Mouse (Mus musculus): Measurements from ENCODE around the gene Bcl2l14.

Gene Bcl2l14

DNA sequence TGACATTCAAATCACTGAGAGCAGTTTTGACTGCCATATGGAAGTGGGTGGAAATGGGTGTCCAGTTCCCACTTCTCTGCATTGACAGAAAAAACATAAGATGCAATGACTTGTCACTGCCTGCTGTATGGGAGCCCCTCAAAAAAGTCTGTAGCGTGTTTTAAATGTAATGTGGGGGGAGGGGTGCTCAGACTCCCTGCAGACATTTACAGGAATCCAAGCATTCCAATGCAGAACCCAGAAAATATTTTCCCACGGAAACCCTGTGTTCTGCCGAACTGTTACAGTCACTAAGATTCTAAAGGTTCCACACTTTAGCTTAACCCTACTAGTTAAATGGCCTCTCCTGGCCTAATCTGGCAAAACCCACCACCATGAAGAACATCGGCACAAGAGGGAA lies at the start of gene Bcl2l14:
Gene Bcl2l14 (plus strand): TSS at position 301 of the 400 bp plus-strand sequence.
- DNase-seq (ENCODE audit: low spot score): no peak

DNA sequence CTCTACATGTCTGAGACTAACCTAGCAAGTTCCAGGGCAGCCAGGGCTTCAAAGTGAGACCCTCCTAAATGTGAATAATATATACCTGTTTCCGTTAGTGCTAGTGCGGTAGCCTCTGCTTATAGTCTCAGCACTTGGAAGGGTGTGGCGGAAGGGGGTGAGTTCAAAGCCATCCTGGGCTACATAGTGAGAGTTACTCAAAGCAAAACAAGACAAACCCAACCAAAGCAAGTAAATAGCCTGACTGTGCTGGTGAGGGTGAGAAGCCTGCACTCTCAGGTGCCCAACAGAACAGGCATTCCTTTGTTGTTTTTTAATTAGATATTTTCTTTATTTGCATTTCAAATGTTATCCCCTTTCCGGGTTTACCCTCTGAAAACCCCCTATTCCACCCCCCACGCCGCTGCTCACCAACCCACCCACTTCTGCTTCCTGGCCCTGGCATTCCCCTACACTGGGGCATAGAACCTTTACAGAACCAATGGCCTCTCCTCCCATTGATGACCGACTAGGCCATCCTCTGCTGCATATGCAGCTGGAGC lies 47.5 kb upstream of the Bcl2l14 start:
- DNase-seq (ENCODE audit: low spot score): no peak

DNA sequence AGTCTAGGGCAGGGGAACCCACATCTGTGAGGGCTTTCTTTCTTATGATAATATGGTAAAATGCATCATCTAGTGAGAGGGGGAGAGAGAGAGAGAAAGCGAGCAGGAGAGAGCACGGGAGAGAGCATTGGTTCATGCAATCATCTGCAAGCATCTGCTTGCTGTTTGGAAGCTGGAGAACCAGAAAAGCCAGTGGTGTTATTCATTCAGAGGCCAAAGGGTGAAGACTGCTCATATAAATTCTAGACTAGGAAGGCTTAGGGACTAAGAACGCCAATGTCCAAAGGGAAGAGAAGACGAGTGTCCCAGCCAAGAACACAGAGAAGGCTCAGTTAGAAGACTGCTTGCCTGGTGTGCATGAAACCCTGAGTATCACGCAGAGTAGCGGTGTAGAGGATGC lies 43.2 kb upstream of the Bcl2l14 start:
- DNase-seq (ENCODE audit: low spot score): no peak

DNA sequence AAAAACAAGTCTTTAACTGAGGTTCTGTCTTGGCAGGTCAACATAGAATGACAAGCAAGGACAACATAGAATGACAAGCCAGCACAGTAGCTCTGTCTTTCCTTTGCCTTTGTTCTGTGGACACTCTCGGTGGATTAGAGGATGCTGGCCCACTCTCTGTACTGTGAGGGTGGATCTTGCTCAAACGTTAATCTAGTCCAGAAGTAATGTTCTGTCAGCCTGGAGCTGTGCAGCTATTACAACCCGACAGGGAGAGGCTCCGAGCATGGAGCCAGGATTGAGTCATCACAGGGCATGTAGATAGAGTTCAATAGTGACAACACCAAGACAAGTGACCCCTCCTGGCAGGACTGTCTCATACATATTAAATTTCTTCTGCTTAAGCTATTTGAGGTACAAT lies 42.4 kb upstream of the Bcl2l14 start:
- DNase-seq (ENCODE audit: low spot score): no peak

DNA sequence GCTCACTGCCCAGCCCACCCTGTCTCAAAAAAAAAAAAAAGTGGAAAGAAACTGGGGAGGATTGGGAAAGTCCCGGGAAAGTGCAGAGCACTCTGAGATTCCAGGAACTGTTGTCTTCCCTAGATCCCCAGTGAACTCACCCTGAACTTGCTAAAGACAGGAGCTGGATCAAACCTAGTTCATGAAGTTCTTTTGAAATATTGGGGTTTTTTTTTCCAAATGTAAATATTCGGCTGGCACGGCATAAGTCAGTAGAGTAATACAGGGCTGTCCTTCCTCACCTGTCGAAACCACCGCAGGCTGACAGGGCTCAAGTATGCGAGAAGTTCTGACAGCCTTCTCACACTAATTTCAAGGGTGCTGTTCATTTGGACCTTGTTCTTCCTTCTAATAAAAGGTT lies 38.5 kb upstream of the Bcl2l14 start:
- no peak for DNase-seq (ENCODE audit: low spot score)

DNA sequence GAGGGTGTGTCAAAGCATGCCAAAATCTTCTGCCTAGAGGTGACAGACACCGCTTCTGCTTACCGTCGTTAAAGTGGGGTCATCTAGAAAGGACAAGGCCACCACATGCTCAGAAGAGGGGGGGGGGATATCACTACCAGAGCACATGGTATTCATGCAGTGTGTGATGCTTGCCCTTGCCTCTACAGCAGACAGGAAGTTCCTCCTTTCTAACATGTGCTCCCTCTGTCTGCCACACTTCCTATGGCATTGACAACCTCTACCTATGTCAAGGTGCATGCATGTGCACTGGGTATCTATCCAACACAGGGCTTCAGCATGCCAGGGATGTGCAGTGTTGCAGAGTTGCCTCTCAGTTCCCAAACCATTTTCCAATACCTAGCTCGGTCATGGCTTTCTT lies 36.0 kb upstream of the Bcl2l14 start:
- no peak for DNase-seq (ENCODE audit: low spot score)

DNA sequence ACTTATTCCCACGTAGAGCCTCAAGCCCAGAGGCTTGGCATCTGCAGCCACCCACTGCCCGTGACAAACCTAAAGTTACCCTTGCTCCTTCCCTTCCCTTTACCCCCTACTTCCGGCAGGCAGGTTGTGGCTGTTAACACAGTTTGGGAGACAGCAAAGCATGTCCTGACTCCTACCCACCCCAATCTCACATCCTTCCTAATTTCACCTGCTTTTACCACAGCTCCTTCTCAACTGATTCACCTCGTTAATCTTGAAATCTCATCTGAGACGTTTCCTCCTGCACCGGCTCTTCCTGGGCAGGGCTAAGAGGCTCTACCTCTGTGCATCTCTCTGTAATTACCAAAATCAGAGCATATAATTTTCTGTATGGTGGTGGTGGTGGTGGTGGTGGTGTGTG lies 31.5 kb upstream of the Bcl2l14 start:
- DNase-seq (ENCODE audit: low spot score): no peak

DNA sequence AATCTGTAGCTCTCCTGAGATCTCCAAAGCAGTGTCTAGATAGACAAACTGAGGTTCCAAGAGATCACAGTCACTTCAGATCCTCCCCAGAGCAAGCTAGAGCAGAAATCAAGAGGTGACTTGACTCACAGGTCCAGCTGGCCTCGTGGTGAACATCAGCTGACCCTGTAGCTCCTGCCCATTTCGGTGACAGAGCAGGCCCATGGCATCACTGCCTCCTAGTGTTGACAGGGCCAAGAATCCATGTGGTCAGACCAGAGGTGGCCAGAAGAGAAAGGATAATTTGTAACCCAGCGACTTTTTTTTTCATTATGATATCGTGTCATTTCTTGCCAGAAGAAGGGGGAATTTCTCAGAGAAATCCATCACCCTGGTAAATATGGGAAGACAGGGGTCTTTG lies 30.2 kb upstream of the Bcl2l14 start:
- no peak for DNase-seq (ENCODE audit: low spot score)

DNA sequence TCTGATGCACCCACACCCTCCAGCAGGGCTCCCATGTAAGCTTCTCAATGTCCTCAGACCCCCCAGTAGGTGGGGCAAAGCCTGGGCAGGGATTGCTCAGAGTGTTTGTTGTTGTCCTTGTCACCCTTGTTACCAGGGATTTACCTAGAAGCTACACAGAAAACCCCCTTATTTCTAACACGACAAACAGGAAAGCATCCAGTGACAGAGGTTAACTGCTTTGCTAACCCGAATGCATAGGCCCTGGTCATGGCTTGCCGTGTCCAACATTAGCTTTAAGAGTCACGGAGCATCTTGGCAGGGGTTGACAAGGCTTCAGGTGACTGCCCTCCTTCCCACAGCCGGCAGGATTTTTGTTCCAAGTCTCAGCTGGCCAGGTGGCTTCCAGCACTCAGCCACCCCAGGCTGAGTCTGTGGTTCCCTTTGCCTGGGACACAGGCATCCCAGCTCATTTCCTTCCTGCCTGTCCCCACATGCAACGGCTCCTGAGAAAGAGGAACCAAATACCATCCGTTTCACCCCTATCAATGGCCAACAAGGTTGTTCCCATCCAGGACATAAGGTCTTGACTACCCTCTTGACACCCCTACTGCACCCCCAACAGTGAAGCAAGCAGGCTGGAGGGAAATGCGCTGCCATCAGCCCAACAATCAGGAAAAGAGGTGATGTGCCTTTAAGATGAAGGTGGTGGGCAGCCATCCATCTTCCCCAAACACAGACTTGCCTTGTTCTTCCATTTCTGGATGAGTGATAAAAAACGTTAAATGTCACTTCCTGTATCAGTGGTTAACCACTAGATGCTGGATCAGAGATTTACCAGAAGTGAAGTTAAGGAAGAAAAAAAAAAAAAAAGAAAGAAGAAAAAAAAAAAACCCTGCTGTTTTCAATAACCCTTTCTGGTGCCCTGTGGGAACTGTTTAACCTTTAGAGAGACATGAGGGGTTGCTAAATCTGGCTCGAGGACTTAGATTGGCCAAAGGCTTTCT lies 29.5 kb upstream of the Bcl2l14 start:
- DNase-seq (ENCODE audit: low spot score): no peak

DNA sequence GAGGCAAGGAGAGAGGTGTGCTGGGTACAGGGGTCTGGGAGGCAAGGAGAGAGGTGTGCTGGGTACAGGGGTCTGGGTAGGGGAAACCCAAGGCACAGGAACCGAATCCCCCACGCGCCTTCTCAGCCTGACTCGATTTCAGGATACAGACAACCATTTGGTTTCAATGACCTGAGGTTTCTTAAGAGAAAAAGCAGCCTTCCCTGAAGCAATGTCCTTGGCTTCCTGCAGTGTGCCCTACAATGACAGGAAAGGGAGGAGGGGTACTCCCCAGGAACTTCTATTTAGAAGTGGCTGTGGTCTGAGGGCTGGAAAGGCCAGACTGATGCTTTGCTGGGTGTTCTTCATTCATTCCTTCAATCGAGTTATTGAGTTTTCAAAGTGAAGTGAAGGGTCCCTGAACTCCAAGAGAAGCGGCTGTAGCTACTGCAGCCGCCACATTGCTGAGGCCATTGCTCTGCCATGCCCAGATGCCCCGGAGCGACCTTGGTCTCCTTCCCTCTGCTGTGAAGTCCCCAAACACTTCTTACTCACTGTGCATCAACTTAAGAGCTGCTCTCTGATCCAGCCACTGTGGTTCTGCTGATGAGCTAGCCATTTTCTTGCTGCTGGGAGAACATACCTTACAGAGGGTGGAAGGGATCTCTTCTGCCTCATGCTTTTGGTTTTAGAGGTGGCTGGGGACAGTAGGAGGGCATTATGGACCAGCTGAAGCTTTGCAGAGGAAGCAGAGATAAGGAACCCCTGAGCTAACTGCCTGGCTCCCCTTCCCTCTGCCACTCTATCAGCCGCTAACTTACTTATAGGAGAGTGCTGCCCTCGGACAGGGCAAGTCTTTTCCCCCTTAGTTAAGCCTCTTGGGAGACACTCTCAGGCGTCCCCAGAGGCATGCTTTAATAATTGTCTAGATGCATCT lies 28.5 kb upstream of the Bcl2l14 start:
- DNase-seq (ENCODE audit: low spot score): no peak

DNA sequence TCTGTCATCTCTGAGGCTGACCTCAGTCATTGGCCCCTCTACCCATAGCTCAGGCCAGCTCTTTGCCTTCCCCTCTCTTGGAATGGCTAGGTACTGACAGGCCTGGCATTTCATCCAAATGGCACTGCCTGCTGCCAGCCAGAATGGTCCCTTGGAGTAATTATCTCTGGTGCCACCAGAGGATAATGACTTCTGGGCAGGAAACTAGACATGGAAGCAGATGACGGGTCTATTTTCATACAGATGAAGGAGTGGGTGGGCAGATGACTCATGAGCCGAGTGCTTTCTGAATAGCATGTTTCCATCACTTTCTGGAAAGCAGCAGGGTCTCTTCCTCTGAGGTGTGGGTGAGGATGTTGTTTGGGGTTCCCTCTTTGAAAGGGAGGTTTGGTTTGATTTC lies 23.2 kb upstream of the Bcl2l14 start:
- no peak for DNase-seq (ENCODE audit: low spot score)

DNA sequence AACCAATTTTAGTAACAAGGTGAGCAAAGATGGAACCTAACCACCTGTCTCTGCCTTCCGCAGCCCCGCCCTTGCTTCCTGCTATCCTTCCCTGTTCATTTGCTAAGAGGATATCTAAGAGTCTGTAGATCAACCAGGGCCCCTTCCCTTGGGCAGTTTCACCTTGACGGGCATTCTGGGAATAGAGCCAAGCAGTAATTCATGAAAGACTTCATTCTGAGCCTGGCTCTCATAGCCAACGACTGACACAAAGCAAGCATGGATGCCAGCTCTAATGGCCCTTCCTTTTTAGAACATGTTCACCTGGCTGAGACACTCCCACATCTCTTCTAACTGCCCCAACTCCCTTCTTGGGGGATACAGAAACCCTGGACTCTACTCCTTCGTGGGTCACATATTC lies 18.9 kb upstream of the Bcl2l14 start:
- no peak for DNase-seq (ENCODE audit: low spot score)

DNA sequence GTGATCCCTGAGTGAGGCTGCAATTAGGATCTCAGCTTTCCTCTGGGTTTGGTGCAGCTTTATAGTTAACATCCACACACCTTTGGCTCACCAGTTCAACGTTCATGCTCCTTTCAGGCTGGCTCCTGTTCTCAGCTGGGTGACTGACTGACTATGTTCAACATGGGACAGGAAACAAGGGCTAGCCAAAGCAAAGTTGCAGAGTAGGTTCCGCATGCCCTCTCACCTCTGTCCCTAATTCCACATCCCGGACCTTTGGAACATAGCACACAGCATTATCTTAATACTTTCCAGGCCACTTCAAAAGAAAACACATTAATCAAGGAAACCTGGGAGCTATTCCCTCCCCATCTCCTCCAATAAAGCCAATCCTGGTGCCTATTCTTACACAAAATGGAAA lies 18.3 kb upstream of the Bcl2l14 start:
- DNase-seq (ENCODE audit: low spot score): no peak

DNA sequence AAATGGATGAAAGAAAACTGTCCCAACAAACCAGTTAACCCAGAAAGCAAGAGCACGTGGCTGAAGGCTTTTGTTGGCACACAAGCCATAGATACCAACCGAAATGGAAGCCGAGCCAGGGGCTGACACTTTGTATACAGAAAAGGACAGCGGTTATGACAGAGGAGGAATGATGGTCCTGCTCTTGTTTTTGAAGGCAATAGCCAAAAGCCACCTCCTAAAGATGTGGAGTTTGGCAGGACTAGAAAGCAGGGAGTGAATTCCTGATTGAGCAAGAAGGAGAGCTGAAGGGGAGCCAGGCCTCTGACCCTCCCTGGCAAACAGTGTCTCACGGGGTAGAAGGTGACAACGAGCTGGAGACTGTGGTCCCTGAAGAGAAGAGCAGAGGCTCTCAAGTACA lies 14.7 kb upstream of the Bcl2l14 start:
- no peak for DNase-seq (ENCODE audit: low spot score)

DNA sequence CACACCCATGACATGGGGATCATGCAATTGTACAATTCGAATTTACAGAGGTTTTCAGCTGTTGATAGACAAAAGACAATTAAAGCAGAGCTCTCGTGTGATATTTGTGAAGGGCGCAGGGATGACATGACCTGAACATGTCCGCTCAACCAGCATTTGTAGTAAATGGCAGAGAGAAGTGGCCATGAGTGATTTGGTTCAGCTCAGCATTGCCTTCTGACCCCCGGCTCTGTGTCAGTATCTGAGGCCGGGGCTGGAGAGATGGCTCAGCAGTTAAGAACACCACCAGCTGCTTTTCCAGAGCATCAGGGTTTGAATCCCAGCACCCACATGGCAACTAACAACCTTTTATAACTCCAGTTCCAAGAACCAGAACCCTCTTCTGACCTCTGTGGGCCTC lies 10.2 kb upstream of the Bcl2l14 start:
- no peak for DNase-seq (ENCODE audit: low spot score)

DNA sequence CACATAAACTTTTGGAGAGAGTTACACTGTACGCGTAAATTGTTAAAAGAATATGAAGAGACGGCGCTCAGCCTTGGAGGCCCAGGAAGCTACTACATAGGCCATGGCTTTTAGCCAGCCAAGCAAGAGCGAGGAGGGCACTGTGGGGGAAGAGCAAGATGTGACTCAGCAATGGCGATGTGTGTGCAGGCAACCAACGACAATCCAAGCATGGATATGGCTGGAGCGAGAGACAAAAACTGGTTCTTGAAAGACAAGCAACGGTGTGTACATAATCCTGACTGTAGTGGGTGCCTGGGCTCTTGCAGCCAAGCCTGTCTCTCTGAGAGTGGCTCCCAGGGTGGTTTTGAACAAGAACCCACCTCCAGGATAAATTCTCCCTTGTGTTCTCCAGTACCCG lies 8.7 kb upstream of the Bcl2l14 start:
- no peak for DNase-seq (ENCODE audit: low spot score)

DNA sequence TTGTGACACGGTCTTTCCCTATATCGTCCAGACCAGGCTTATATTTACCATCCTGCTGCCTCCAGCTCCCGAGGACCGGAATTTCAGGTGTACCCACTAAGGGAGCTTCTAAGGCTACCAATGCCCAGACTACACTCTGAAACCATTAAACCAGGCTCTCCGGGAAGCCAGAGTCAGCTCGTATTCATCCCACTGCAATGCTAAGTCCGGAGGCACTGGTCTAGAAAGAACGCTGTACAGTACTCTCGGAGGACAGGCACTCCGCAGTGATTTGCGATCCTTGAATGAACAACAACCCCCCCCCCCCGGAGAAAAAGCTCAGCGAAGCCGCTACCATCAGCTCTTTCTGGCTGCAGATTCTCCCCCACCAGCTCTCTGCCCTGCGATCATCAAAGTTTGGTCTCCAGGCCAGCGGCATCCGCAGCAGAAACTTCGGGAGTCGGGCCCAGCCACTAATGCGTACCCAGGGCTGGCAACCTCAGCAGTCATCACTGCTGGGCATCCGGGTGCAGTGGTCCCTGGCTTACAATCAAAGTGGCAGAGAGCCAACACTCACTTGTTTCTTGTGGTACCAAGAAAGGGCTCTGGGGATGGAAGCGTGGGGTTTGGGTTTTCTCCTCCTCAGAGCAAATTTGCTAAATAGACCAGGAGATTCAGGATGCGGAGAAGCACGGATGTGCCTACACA lies 7.6 kb upstream of the Bcl2l14 start:
- DNase-seq (ENCODE audit: low spot score): no peak

DNA sequence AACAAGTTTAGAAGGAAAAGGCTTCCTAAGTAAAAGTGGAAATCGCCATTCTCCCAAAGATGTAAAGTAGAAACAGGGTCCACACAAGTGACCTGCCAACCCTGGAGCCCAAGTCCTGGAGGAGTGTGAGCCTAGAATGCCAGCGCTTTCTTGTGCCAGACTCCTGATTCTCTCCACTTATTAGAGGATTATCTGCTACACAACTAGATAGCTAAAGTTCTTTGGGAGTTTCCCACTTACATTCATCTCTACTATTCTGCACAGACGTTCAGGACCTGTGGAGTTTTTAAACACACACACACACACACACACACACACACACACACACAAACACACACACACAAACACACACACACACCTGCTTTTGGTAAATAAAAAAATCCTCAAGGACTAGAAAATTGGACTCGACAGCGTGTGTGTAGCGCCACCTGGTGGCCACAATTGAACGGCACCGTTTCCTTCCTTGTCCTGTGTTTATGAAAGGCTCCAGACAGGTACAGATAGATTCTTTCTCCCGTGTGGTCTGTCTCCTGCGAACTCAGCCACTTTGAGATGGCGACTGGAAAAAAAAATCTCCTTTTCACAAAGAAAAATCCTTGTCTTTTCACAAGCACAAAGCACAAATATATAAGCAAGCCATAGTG lies 6.7 kb upstream of the Bcl2l14 start:
- DNase-seq (ENCODE audit: low spot score): no peak

DNA sequence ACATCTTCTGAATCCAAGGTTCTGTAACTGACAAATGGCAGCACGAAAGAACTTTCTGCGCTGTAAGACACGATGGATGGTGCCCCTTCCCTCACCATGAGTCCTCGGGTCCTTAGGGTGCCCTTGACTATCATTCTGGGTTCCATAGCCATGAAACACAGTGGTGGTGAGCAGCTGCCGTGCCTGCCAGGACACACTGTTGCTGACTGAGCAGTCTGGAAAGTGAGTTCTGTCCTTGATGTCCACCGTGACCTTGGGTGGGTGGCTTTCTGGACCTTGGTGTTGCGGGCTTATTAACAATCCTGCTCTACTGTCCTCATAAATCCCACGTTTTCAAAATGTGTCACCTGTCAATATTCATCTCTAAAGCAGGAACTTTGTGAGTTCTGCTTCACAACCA lies 6.2 kb upstream of the Bcl2l14 start:
- no peak for DNase-seq (ENCODE audit: low spot score)

DNA sequence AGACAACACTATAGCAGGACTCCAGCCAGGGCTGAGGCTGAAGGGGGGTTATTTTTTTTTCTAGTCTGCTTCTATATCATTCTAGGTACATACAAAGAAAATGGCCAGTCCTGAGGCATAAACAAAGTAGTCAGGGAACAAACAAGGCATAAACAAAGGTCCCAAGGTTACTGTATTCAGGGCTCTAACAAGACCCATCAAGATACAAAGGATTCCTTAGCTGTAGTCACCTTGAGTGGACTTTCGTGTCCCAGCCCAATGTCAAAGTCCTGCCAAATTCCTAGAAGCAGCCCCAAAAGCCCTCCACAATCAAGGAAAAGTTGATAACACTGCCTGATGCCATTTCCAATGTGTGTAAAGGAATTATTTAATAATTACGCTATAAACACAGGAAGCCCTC lies 5.3 kb upstream of the Bcl2l14 start:
- DNase-seq (ENCODE audit: low spot score): no peak

DNA sequence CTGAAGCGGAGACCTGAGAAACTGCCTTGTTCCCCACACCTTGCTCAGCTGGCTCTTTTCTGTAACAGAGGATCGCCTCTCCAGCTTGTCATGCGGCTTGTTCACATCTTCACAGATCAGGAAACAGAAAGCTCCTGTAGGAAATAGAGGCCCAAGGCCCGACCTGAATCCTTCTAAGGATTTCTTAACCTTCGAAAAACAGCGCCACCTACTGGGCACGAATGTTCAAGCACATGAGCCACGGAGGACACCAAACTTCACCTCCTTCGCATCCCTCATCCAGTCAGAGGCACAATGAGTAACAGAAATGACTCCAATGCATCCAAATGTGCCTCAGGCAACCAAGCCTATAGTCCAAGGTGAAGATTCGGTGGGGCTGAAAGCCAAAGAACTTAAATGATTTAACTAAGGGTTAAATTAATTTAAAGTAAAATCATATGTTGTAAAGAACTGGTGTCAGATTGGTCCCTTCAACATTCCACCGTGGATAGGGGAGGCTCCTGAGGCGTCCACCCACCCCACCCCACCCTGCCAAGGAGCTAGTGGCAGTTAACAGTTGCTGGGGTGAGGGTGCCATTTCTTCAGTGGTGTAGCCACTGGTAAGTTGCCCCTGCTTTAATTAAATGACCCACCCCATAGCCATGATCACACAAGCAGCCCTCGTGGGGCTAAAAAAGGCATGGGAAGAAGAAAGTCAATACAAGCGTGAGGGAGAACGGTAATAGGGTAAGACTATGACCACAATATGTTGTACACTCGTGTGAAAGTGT lies 7.0 kb downstream of the Bcl2l14 start:
- peak; percentile 63 for DNase-seq (ENCODE audit: low spot score)

Measured in urinary bladder, postnatal 10 days (tissue).